Mouse (Mus musculus) limb, embryonic 15.5 days (tissue): ENCODE data around the gene Kcnk4. TPM values are rescaled to one million over a fixed set of nuclear protein-coding genes. Genes with fewer than 3 reads are reported as not detected.
A peak's percentile ranks its signal among the peaks of the same experiment; 100 is the strongest.

ENCODE experiments used
- ATAC-seq: fragments of 200-750 bp; cut with Nextera tagmentation; 2 replicates; pipeline ENCODE4 v1.8.0; 2017; ENCODE audit warnings: low read depth, moderate TSS enrichment; ENCODE audit not compliant: insufficient number of reproducible peaks, low FRiP score, low TSS enrichment
- H3K27ac ChIP-seq: fragments of 300-500 bp; sonication (generic); 2 replicates; pipeline ENCODE4 v1.5.1; 2015; ENCODE audit warnings: moderate library complexity, mild to moderate bottlenecking, inconsistent platforms
- H3K27me3 ChIP-seq: fragments of 300-500 bp; sonication (generic); 2 replicates; pipeline ENCODE4 v1.6.1; 2015; ENCODE audit warnings: inconsistent platforms
- H3K36me3 ChIP-seq: fragments of 300-500 bp; sonication (generic); 2 replicates; pipeline ENCODE4 v1.6.1; 2015; ENCODE audit warnings: inconsistent platforms
- H3K4me1 ChIP-seq: fragments of 300-500 bp; sonication (generic); 2 replicates; pipeline ENCODE4 v1.6.1; 2015; ENCODE audit warnings: inconsistent platforms
- H3K4me2 ChIP-seq: fragments of 300-500 bp; sonication (generic); 2 replicates; pipeline ENCODE4 v1.6.1; 2015; ENCODE audit warnings: mild to moderate bottlenecking, inconsistent platforms
- H3K4me3 ChIP-seq: fragments of 300-500 bp; sonication (generic); 2 replicates; pipeline ENCODE4 v1.5.1; 2015; ENCODE audit warnings: mild to moderate bottlenecking, inconsistent platforms
- H3K9ac ChIP-seq: fragments of 300-500 bp; sonication (generic); 2 replicates; pipeline ENCODE4 v1.6.1; 2015; ENCODE audit warnings: inconsistent platforms
- H3K9me3 ChIP-seq: fragments of 300-500 bp; sonication (generic); 2 replicates; pipeline ENCODE4 v1.6.1; 2016; ENCODE audit warnings: inconsistent platforms
- WGBS: fragments of 180-500 bp; shearing (Covaris S2); methylation state at CpG from one replicate; pipeline ENCODE4 v1.1.7; 2015; 5-methylcytosine and 5-hydroxymethylcytosine counted together
- polyA plus RNA-seq: library from polyadenylated mRNA; unstranded; fragments of >200 nt; fragmentation: Nextera tagmentation; extraction: Ambion mirVana; gene quantifications from 2 replicates; pipeline ENCODE4 v1.2.1, GENCODE M21; 2015

Kcnk4 gene
- polyA plus RNA-seq, 1 experiment from 2014 or later: 1.7 TPM

- Histone ChIP-seq H3K9me3 (no peaks in the 10 kb centered on the region), H3K36me3 (no peaks in the 10 kb centered on the region), H3K4me3 (peak overlapping the region; percentile 19), H3K4me2 (peak overlapping the region; percentile 32), H3K27me3 (peaks cover 87% of the 10 kb centered on the region), H3K27ac (peak overlapping the region; percentile 65), H3K4me1 (peaks cover 32% of the 10 kb centered on the region), H3K9ac (no peak overlapping the region)
- WGBS: 13% methylated on average over 26 of the region's 26 CpGs
- ATAC-seq: no peak
Observed at GRCm38 (mm10) chr19:6926559-6927255, 7.6 kb downstream of the Kcnk4 start.

- H3K9me3 ChIP-seq: no peaks in the 10 kb centered on the region
- 13% methylated on average over 39 of the region's 40 CpGs for WGBS
- H3K36me3 ChIP-seq: no peaks in the 10 kb centered on the region
- peak overlapping the region; percentile 65 for H3K27ac ChIP-seq
- H3K9ac ChIP-seq: no peak overlapping the region
- peak overlapping the region; percentile 28 for H3K4me3 ChIP-seq
- H3K4me1 ChIP-seq: peaks cover 35% of the 10 kb centered on the region
- peaks cover 78% of the 10 kb centered on the region for H3K27me3 ChIP-seq
- no peak for ATAC-seq
- peak overlapping the region; percentile 43 for H3K4me2 ChIP-seq
Observed at GRCm38 (mm10) chr19:6925611-6926329, 8.5 kb downstream of the Kcnk4 start.

- ATAC-seq: no peak
- WGBS: 3% methylated on average over 9 of the region's 9 CpGs
- Histone ChIP-seq H3K9ac (no peak within 1 kb of the TSS), H3K36me3 (no peaks in the 10 kb centered on the region), H3K27ac (peak within 1 kb of the TSS; percentile 65), H3K4me1 (peaks cover 40% of the 10 kb centered on the region), H3K9me3 (no peaks in the 10 kb centered on the region), H3K4me3 (peak within 1 kb of the TSS; percentile 28), H3K4me2 (peak within 1 kb of the TSS; percentile 43), H3K27me3 (peaks cover 73% of the 10 kb centered on the region)
Observed at GRCm38 (mm10) chr19:6925307-6925573, 9.1 kb downstream of the Kcnk4 start, which contains the start of gene Catsperz. Gene Catsperz, minus strand, starts transcription at chr19:6925380.

GRCm38 (mm10) chr19:6924461-6925306, 9.6 kb downstream of the Kcnk4 start:
- Histone ChIP-seq H3K4me3 (peak overlapping the region; percentile 28), H3K9ac (no peak overlapping the region), H3K4me1 (peaks cover 44% of the 10 kb centered on the region), H3K27ac (no peak overlapping the region), H3K27me3 (peaks cover 69% of the 10 kb centered on the region), H3K9me3 (no peaks in the 10 kb centered on the region), H3K4me2 (peak overlapping the region; percentile 43), H3K36me3 (no peaks in the 10 kb centered on the region)
- 4% methylated on average over 39 of the region's 39 CpGs for WGBS
- no peak for ATAC-seq

GRCm38 (mm10) chr19:6922901-6923735, 11.2 kb downstream of the Kcnk4 start:
- Histone ChIP-seq H3K27me3 (peaks cover 56% of the 10 kb centered on the region), H3K4me1 (peaks cover 43% of the 10 kb centered on the region), H3K4me3 (peak overlapping the region; percentile 86; the same call in 1 of the 2 replicates), H3K27ac (no peak overlapping the region), H3K9me3 (no peaks in the 10 kb centered on the region), H3K4me2 (peak overlapping the region; percentile 89; the same call in 1 of the 2 replicates), H3K9ac (no peak overlapping the region), H3K36me3 (peaks cover 8% of the 10 kb centered on the region; the same call in 1 of the 2 replicates)
- ATAC-seq: no peak
- WGBS: 67% methylated on average over 6 of the region's 6 CpGs

- under 1% methylated on average over 58 of the region's 66 CpGs for WGBS
- Histone ChIP-seq H3K4me1 (peaks cover 39% of the 10 kb centered on the region), H3K4me2 (peak within 1 kb of the TSS; percentile 89), H3K4me3 (peak within 1 kb of the TSS; percentile 86), H3K9ac (peak within 1 kb of the TSS; percentile 69), H3K27me3 (peaks cover 44% of the 10 kb centered on the region), H3K27ac (peak within 1 kb of the TSS; percentile 78), H3K9me3 (no peaks in the 10 kb centered on the region), H3K36me3 (peaks cover 8% of the 10 kb centered on the region; the same call in 1 of the 2 replicates)
- ATAC-seq: peak; percentile 96
Observed at GRCm38 (mm10) chr19:6921647-6922567, 12.4 kb downstream of the Kcnk4 start, which contains the start of gene Esrra. Gene Esrra, minus strand, starts transcription at chr19:6921813.

- peaks cover 10% of the 10 kb centered on the region; the same call in 1 of the 2 replicates for H3K36me3 ChIP-seq
- WGBS: 1% methylated on average over 39 of the region's 48 CpGs
- peak overlapping the region; percentile 78 for H3K27ac ChIP-seq
- H3K27me3 ChIP-seq: peaks cover 35% of the 10 kb centered on the region
- peak overlapping the region; percentile 86 for H3K4me3 ChIP-seq
- H3K4me2 ChIP-seq: peak overlapping the region; percentile 89
- H3K9me3 ChIP-seq: no peaks in the 10 kb centered on the region
- peak overlapping the region; percentile 69 for H3K9ac ChIP-seq
- ATAC-seq: peak; percentile 26
- H3K4me1 ChIP-seq: peaks cover 35% of the 10 kb centered on the region
Observed at GRCm38 (mm10) chr19:6920741-6921636, 13.3 kb downstream of the Kcnk4 start.

- Histone ChIP-seq H3K9ac (0 out of 2 replicates have a peak overlapping the region, but pooled peaks have one; percentile 69), H3K4me1 (peaks cover 28% of the 10 kb centered on the region), H3K27me3 (peaks cover 26% of the 10 kb centered on the region), H3K4me2 (peak overlapping the region; percentile 89), H3K9me3 (no peaks in the 10 kb centered on the region), H3K36me3 (peaks cover 10% of the 10 kb centered on the region; the same call in 1 of the 2 replicates), H3K4me3 (peak overlapping the region; percentile 86), H3K27ac (0 out of 2 replicates have a peak overlapping the region, but pooled peaks have one; percentile 78)
- WGBS: 40% methylated on average over 8 of the region's 8 CpGs
- ATAC-seq: no peak
Observed at GRCm38 (mm10) chr19:6919876-6920740, 14.2 kb downstream of the Kcnk4 start.

- Histone ChIP-seq H3K27ac (no peak overlapping the region), H3K4me3 (no peak overlapping the region), H3K9me3 (no peaks in the 10 kb centered on the region), H3K36me3 (peaks cover 10% of the 10 kb centered on the region; the same call in 1 of the 2 replicates), H3K4me2 (no peak overlapping the region), H3K27me3 (peaks cover 19% of the 10 kb centered on the region), H3K4me1 (peaks cover 21% of the 10 kb centered on the region), H3K9ac (no peak overlapping the region)
- no peak for ATAC-seq
Observed at GRCm38 (mm10) chr19:6919431-6919830, 14.9 kb downstream of the Kcnk4 start.
